Mouse (Mus musculus): ENCODE results near the gene Cd59b. TPM values are rescaled to one million over a fixed set of nuclear protein-coding genes. Genes with fewer than 3 reads are reported as not detected.
"Not testable (repeated sequence)": the region's sequence is repeated elsewhere in the genome, so short reads cannot be mapped to it uniquely, and the experiment has no call there.

Cd59b gene
- total RNA-seq, 2 experiments from 2014 or later = 1.7 to 4.2 TPM

GRCm38 (mm10) chr2:104110031-104110430, 40.4 kb downstream of the Cd59b start:
- Histone ChIP-seq H3K27ac (no peak overlapping the region), H3K4me3 (no peak overlapping the region)
- intact Hi-C loops (cut with DNase I) = no loop called here
- no peak for DNase-seq
- TF ChIP-seq CTCF (IDR thresholded peaks at IDR 0.05) = no peak

GRCm38 (mm10) chr2:104111170-104111797, 41.6 kb downstream of the Cd59b start:
- intact Hi-C loops (cut with DNase I); H3K4me3 ChIP-seq; DNase-seq; H3K27ac ChIP-seq: not testable (repeated sequence)

GRCm38 (mm10) chr2:104113563-104113962, 43.9 kb downstream of the Cd59b start:
- H3K4me3 ChIP-seq; intact Hi-C loops (cut with DNase I); H3K27ac ChIP-seq; DNase-seq: not testable (repeated sequence)

GRCm38 (mm10) chr2:104114898-104115297, 45.2 kb downstream of the Cd59b start:
- intact Hi-C loops (cut with DNase I) = no loop called here
- Histone ChIP-seq H3K4me3 (no peak overlapping the region), H3K27ac (no peak overlapping the region)
- no peak for DNase-seq
- no peak for TF ChIP-seq CTCF (IDR thresholded peaks at IDR 0.05)

GRCm38 (mm10) chr2:104117173-104117572, 47.5 kb downstream of the Cd59b start:
- intact Hi-C loops (cut with DNase I); H3K4me3 ChIP-seq; H3K27ac ChIP-seq; DNase-seq: not testable (repeated sequence)

GRCm38 (mm10) chr2:104119097-104119496, 49.4 kb downstream of the Cd59b start:
- Histone ChIP-seq H3K4me3 (no peak overlapping the region), H3K27ac (peak overlapping the region; percentile 93)
- intact Hi-C loops (cut with DNase I) = no loop called here
- no peak for DNase-seq
- no peak for TF ChIP-seq CTCF (IDR thresholded peaks at IDR 0.05)

- DNase-seq = peak; percentile 56
- peak overlapping the region; percentile 52 for H3K4me3 ChIP-seq
- peak; percentile 35; the same call in 1 of the 2 replicates for TF ChIP-seq CTCF (IDR thresholded peaks at IDR 0.05)
- H3K27ac ChIP-seq = peak overlapping the region; percentile 93
- intact Hi-C loops (cut with DNase I) = loop anchor here (5.0 kb wide), 1 partner anchor 472 kb away; the partner anchor contains the start of gene Cstf3
Observed at GRCm38 (mm10) chr2:104120312-104120711, 50.7 kb downstream of the Cd59b start.

- no peak for TF ChIP-seq CTCF (IDR thresholded peaks at IDR 0.05)
- peak overlapping the region; percentile 93 for H3K27ac ChIP-seq
- peak overlapping the region; percentile 83 for H3K4me3 ChIP-seq
- intact Hi-C loops (cut with DNase I) = loop anchor here (2.0 to 5.0 kb wide), 2 partner anchors 87 to 470 kb away; partner anchors contain the start of gene Cstf3
- no peak for DNase-seq
Observed at GRCm38 (mm10) chr2:104121681-104122504, 52.2 kb downstream of the Cd59b start.

GRCm38 (mm10) chr2:104122505-104123378, 53.1 kb downstream of the Cd59b start, which contains the start of gene A930018P22Rik:
Gene A930018P22Rik (plus strand): TSS chr2:104122769.
- peak within 1 kb of the TSS; percentile 93 for H3K27ac ChIP-seq
- no peak for TF ChIP-seq CTCF (IDR thresholded peaks at IDR 0.05)
- DNase-seq = peak; percentile 95
- intact Hi-C loops (cut with DNase I) = loop anchor here (2.0 to 5.0 kb wide), 2 partner anchors 88 to 470 kb away; partner anchors contain the start of gene Cstf3
- peak within 1 kb of the TSS; percentile 83 for H3K4me3 ChIP-seq

- intact Hi-C loops (cut with DNase I) = loop anchor here (2.0 to 5.0 kb wide), 2 partner anchors 89 to 469 kb away; partner anchors contain the start of gene Cstf3
Observed at GRCm38 (mm10) chr2:104123540-104123939, 53.9 kb downstream of the Cd59b start.

GRCm38 (mm10) chr2:104124071-104124470, 54.4 kb downstream of the Cd59b start:
- H3K27ac ChIP-seq = 0 out of 2 replicates have a peak overlapping the region, but pooled peaks have one; percentile 93
- DNase-seq = no peak
- intact Hi-C loops (cut with DNase I) = loop anchor here (5.0 kb wide), 1 partner anchor 468 kb away; the partner anchor contains the start of gene Cstf3
- H3K4me3 ChIP-seq = no peak overlapping the region
- TF ChIP-seq CTCF (IDR thresholded peaks at IDR 0.05) = no peak

More at GRCm38 (mm10) chr2:104123540-104123939, 53.9 kb downstream of the Cd59b start:
- Histone ChIP-seq H3K27ac (peak overlapping the region; percentile 93), H3K4me3 (peak overlapping the region; percentile 83)
- DNase-seq = no peak
- no peak for TF ChIP-seq CTCF (IDR thresholded peaks at IDR 0.05)

Data from gastrocnemius, adult 2 months (tissue).